Mouse (Mus musculus): Measurements from ENCODE around the gene Abat.
"Not testable (repeated sequence)": the region's sequence is repeated elsewhere in the genome, so short reads cannot be mapped to it uniquely, and the experiment has no call there.

The Abat gene

GRCm38 (mm10) chr16:8532894-8533293 is 19.7 kb downstream of the Abat start:
- peak; percentile 24 for DNase-seq (ENCODE audit: low spot score)

GRCm38 (mm10) chr16:8533477-8533876 is 20.2 kb downstream of the Abat start:
- DNase-seq (ENCODE audit: low spot score): no peak

- DNase-seq (ENCODE audit: low spot score): no peak
These were observed 21.4 kb downstream of the Abat start for GRCm38 (mm10) chr16:8534466-8535200.

GRCm38 (mm10) chr16:8535411-8535810 is 22.2 kb downstream of the Abat start:
- DNase-seq (ENCODE audit: low spot score): no peak

- no peak for DNase-seq (ENCODE audit: low spot score)
These were observed 26.1 kb downstream of the Abat start for GRCm38 (mm10) chr16:8539150-8539865.

GRCm38 (mm10) chr16:8540859-8541314 is 27.7 kb downstream of the Abat start:
- DNase-seq (ENCODE audit: low spot score): peak; percentile 81

GRCm38 (mm10) chr16:8547836-8548235 is 34.6 kb downstream of the Abat start:
- DNase-seq (ENCODE audit: low spot score): no peak

- peak; percentile 29 for DNase-seq (ENCODE audit: low spot score)
These were observed 36.3 kb downstream of the Abat start for GRCm38 (mm10) chr16:8549506-8549905.

- DNase-seq (ENCODE audit: low spot score): no peak
These were observed 41.1 kb downstream of the Abat start for GRCm38 (mm10) chr16:8554351-8554750.

- DNase-seq (ENCODE audit: low spot score): not testable (repeated sequence)
These were observed 41.5 kb downstream of the Abat start for GRCm38 (mm10) chr16:8554751-8555150.

GRCm38 (mm10) chr16:8555371-8555770 is 42.1 kb downstream of the Abat start:
- not testable (repeated sequence) for DNase-seq (ENCODE audit: low spot score)

- DNase-seq (ENCODE audit: low spot score): no peak
These were observed 46.9 kb downstream of the Abat start for GRCm38 (mm10) chr16:8560079-8560478.

GRCm38 (mm10) chr16:8561101-8561500 is 47.9 kb downstream of the Abat start:
- DNase-seq (ENCODE audit: low spot score): not testable (repeated sequence)

GRCm38 (mm10) chr16:8561856-8562255 is 48.6 kb downstream of the Abat start:
- not testable (repeated sequence) for DNase-seq (ENCODE audit: low spot score)

GRCm38 (mm10) chr16:8562827-8563226 is 49.6 kb downstream of the Abat start:
- not testable (repeated sequence) for DNase-seq (ENCODE audit: low spot score)

GRCm38 (mm10) chr16:8564836-8565235 is 51.6 kb downstream of the Abat start:
- DNase-seq (ENCODE audit: low spot score): no peak

GRCm38 (mm10) chr16:8565539-8565938 is 52.3 kb downstream of the Abat start:
- no peak for DNase-seq (ENCODE audit: low spot score)

- no peak for DNase-seq (ENCODE audit: low spot score)
These were observed 53.0 kb downstream of the Abat start for GRCm38 (mm10) chr16:8566115-8566711.

- DNase-seq (ENCODE audit: low spot score): no peak
These were observed 55.7 kb downstream of the Abat start for GRCm38 (mm10) chr16:8568881-8569280.

- no peak for DNase-seq (ENCODE audit: low spot score)
These were observed 57.1 kb downstream of the Abat start for GRCm38 (mm10) chr16:8570336-8570735.

- DNase-seq (ENCODE audit: low spot score): no peak
These were observed 57.8 kb downstream of the Abat start for GRCm38 (mm10) chr16:8570901-8571615.

GRCm38 (mm10) chr16:8573041-8573440 is 59.8 kb downstream of the Abat start:
- DNase-seq (ENCODE audit: low spot score): no peak

Data from testis, postnatal 14 days (tissue).